Mouse (Mus musculus): ENCODE results near the gene Rtp1. TPM values are rescaled to one million over a fixed set of nuclear protein-coding genes. Genes with fewer than 3 reads are reported as not detected.

The Rtp1 gene
- polyA plus RNA-seq, 1 experiment from 2014 or later = not detected

Other genes starting within 250 kb of the Rtp1 start
- 28.5 and 30.6 TPM in 2 replicates for gene St6gal1, start 204.4 kb upstream of the Rtp1 start, polyA plus RNA-seq (2014; fragmentation: Nextera tagmentation; extraction: Ambion mirVana)
- 3.1 and 7.2 TPM in 2 replicates for gene Rtp4, start 91.2 kb downstream of the Rtp1 start, polyA plus RNA-seq (2014; fragmentation: Nextera tagmentation; extraction: Ambion mirVana)
- 31.2 and 38.1 TPM in 2 replicates for gene Masp1, start 91.7 kb downstream of the Rtp1 start, polyA plus RNA-seq (2014; fragmentation: Nextera tagmentation; extraction: Ambion mirVana)

Measured in midbrain, embryonic 14.5 days (tissue).